Mouse (Mus musculus) ovary, adult 18-20 months (tissue): ENCODE results near the gene Ccdc43.

ENCODE experiments used
- DNase-seq: peaks from one replicate; pipeline ENCODE4 v3.0.0; 2022; ENCODE audit warnings: low spot score, mixed read lengths

The Ccdc43 gene

GRCm38 (mm10) chr11:102665151-102665550, 32.4 kb downstream of the Ccdc43 start:
- no peak for DNase-seq

GRCm38 (mm10) chr11:102663416-102663815, 34.2 kb downstream of the Ccdc43 start, which contains the start of gene Meioc:
Meioc (plus strand) TSS chr11:102663716.
- no peak for DNase-seq

DNA sequence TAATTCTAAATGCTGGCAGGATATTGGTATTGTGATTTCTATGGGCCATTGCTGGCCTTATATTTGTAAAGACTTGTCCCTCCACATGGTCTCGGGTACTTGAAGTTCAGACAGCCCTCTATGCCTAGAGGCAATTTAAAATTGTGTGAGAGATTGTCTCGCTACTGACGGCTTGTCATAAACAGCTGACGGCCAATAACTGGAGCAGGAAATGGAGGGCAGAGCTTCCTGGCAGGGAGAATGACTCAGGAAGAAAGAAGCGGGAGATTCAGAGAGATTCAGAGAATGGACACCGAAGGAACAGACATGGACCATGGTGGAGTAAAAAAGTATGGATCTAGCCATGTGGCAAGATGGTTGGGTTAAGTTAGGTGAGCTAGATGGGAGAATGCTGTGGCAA, 40.7 kb downstream of the Ccdc43 start:
- DNase-seq, result no peak

DNA sequence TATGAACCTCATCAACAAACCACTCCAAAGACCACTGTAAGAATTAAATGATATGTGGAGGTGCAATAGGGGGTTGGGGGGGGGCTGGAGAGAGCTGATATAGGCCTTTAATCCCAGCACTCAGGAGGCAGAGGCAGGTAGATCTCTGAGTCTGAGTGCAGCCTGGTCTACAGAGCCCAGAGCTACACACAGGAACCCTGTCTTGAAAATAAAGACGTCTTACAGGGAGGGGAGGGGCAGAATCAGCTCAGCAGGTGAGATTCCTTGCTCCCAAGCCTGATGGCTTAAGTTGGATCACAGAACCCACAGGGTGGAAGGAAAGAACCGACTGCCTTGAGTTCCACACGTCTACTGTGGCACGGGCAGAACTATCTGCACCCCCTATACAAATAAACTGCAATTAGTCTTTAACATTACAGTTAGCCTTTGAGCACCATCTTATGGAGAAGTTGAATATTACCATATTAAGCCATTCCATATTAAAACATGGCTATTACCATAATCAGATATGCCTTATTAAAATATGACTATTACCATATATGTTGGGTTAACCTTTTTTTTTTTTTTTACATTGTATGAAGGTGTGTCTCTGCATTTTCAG, 41.2 kb downstream of the Ccdc43 start:
- no peak for DNase-seq

DNA sequence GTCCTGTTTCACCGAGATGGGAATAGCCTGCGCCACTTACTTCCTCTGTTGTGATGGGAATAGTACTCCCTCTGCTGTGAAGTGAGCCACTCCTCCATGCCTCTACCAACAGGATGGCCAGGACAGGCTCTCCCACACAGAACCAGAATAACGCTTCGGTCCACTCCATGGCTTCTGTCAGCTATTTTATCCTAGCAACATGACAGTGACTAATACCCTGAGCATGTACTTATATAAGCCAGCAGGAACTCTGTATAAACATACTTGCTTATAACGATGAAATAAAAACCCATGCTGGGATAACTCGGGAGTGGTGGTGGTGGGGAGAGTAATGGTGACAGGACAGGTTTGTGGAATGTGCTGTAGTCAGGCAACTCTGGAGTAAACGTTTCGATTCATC, 41.7 kb downstream of the Ccdc43 start:
- DNase-seq, result no peak

GRCm38 (mm10) chr11:102652844-102653243, 44.7 kb downstream of the Ccdc43 start:
- DNase-seq, result no peak

DNA sequence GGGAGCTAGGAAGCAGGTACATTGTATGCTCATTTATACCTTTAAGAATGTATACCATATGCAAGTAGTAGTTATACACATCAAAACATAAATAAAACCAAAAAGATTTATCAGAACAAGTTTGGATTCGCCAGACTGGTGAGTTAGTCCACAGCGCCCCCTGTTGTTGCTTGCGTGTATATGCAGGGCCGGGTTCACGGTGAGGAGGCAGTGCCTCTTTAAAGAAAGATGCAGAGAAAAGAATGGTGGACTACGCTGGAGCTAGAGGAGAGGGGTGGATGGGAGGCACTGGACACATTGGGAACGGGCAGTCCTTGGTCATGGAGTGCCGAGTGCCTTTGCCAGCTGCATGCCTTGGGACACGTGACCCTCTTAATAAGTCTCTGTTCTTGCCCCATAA, 46.2 kb downstream of the Ccdc43 start:
- DNase-seq, result peak; percentile 37

DNA sequence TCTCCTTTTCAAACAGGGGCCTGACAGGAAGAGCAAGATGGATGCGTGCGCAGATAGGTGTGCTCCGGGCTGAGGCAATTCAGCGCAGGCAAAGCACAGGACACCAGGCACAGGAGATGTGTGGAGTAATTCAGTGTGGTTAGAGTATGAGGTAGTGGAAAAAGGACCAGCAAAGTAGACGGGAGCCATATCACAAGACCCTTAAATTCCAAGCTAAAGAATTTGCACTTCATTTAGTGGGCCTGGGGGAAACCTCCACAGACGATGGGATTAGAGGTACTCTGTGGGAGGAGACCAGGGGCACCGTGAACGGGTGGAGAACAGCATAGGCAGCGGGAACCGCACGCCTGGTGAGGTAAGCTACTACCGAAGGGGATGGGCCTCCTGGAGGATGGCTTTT, 49.7 kb downstream of the Ccdc43 start:
- DNase-seq, result no peak

DNA sequence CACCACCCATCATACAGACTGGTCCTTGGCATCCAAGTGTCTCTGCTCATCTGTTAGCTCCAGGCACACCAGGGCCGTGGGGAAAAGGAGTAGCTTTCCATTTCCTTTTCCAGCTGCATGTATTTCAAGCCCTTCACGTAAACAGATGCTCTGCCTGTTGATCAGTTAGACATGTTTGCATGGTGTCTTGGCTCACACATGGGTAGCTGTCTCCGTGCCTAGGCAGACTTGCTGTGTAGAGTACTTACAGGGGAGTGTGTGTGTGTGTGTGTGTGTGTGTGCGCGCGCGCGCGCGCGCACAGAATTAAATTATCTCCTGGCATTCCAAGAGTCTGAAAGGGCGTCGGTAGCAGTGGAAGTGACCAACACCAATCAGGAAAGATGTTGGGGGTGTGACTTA, 51.4 kb downstream of the Ccdc43 start:
- DNase-seq, result no peak

- peak; percentile 44 for DNase-seq
Observed at GRCm38 (mm10) chr11:102643891-102644382, 53.6 kb downstream of the Ccdc43 start.

- no peak for DNase-seq
Observed at GRCm38 (mm10) chr11:102636887-102637286, 60.7 kb downstream of the Ccdc43 start.
